Mouse (Mus musculus) neural tube, embryonic 11.5 days (tissue): ENCODE measurements around the gene Clybl. TPM values are rescaled to one million over a fixed set of nuclear protein-coding genes. Genes with fewer than 3 reads are reported as not detected.
A peak's percentile ranks its signal among the peaks of the same experiment; 100 is the strongest.

Experiments used
- ATAC-seq: fragments of 200-750 bp; cut with Nextera tagmentation; 2 replicates; pipeline ENCODE4 v1.8.0; 2017; ENCODE audit warnings: moderate number of reproducible peaks, mild to moderate bottlenecking, moderate TSS enrichment, moderate library complexity; ENCODE audit not compliant: insufficient read depth, low FRiP score, low TSS enrichment
- DNase-seq: peaks from one replicate; pipeline ENCODE4 v3.0.0-alpha.2; 2015; ENCODE audit warnings: low spot score
- H3K27ac ChIP-seq: fragments of 300-500 bp; sonication (generic); 2 replicates; pipeline ENCODE4 v1.5.1; 2014; ENCODE audit warnings: low read depth, mild to moderate bottlenecking, low read length
- H3K27me3 ChIP-seq: fragments of 300-500 bp; sonication (generic); 2 replicates; pipeline ENCODE4 v1.6.1; 2014; ENCODE audit warnings: mild to moderate bottlenecking, low read length, mixed read lengths; ENCODE audit not compliant: control insufficient read depth, insufficient read depth
- H3K36me3 ChIP-seq: fragments of 300-500 bp; sonication (generic); 2 replicates; pipeline ENCODE4 v1.6.1; 2014; ENCODE audit warnings: mild to moderate bottlenecking, low read length, moderate library complexity, mixed read lengths; ENCODE audit not compliant: control insufficient read depth, insufficient read depth
- H3K4me1 ChIP-seq: fragments of 300-500 bp; sonication (generic); 2 replicates; pipeline ENCODE4 v1.6.1; 2014; ENCODE audit warnings: low read length, mixed read lengths; ENCODE audit not compliant: control insufficient read depth, insufficient read depth
- H3K4me2 ChIP-seq: fragments of 300-500 bp; sonication (generic); 2 replicates; pipeline ENCODE4 v1.6.1; 2014; ENCODE audit warnings: low read depth, mild to moderate bottlenecking, moderate library complexity
- H3K4me3 ChIP-seq: fragments of 300-500 bp; sonication (generic); 2 replicates; pipeline ENCODE4 v1.5.1; 2014; ENCODE audit warnings: low read depth, low read length
- H3K9ac ChIP-seq: fragments of 300-500 bp; sonication (generic); 2 replicates; pipeline ENCODE4 v1.6.1; 2014; ENCODE audit warnings: mild to moderate bottlenecking, low read length
- H3K9me3 ChIP-seq: fragments of 300-500 bp; sonication (generic); 2 replicates; pipeline ENCODE4 v1.6.1; 2016; ENCODE audit warnings: low read length; ENCODE audit not compliant: control insufficient read depth
- WGBS: fragments of 180-500 bp; shearing (Covaris S2); extraction: QIAGEN DNeasy Blood & Tissue Kit; methylation state at CpG from one replicate; pipeline ENCODE4 v1.1.7; 2014; 5-methylcytosine and 5-hydroxymethylcytosine counted together
- polyA plus RNA-seq: library from polyadenylated mRNA; unstranded; fragments of >200 nt; fragmentation: Nextera tagmentation; extraction: Ambion mirVana; gene quantifications from 2 replicates; pipeline ENCODE4 v1.2.1, GENCODE M21; 2014

Gene Clybl
- polyA plus RNA-seq, 1 experiment from 2014 or later: 19.2 TPM

GRCm38 (mm10) chr14:122450496-122451382 lies 269.2 kb downstream of the Clybl start, which contains the start of gene Gm5089:
Gene Gm5089 (minus strand): TSS chr14:122451115.
- Histone ChIP-seq H3K4me1 (peaks cover 23% of the 10 kb centered on the region), H3K27ac (peak within 1 kb of the TSS; percentile 62), H3K36me3 (no peaks in the 10 kb centered on the region), H3K27me3 (peaks cover 44% of the 10 kb centered on the region), H3K9me3 (no peaks in the 10 kb centered on the region), H3K4me2 (peak within 1 kb of the TSS; percentile 73), H3K9ac (peak within 1 kb of the TSS; percentile 67), H3K4me3 (peak within 1 kb of the TSS; percentile 37)
- DNase-seq (peak; percentile 63), ATAC-seq (0 out of 2 replicates have a peak, but pooled peaks have one; percentile 1)
- under 1% methylated on average over 55 of the region's 59 CpGs for WGBS

DNA sequence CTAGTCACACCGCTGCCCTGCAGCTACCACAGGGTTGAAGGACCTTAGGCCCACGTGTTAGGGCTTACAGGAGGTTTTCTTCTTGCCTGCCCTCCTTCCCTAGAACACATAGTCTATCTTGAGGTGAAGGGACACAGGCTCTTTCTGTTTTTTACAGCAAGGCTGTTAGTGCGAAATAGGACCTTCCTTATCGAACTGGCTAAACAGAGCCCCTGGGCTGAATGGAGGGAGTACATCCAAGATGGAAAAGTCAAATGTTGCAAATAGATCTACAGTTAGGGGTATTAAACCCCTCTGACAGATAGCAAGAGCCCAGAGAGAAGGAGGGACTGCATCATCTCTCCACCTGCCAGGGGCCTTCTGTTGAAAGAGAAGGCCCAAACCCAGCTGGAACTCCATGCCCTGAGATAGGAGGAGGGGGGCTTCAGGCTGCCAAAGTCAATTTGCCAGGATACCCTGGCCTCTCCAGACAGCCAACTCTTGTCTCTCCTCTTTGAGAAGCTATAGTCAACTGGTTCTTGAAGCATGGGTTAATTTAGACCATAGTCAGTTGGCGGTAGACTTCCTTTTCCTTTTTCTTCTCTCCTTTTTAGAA lies 270.1 kb downstream of the Clybl start:
- H3K4me2 ChIP-seq: peak overlapping the region; percentile 73
- H3K9ac ChIP-seq: no peak overlapping the region
- no peaks in the 10 kb centered on the region for H3K9me3 ChIP-seq
- H3K4me1 ChIP-seq: peaks cover 23% of the 10 kb centered on the region
- H3K27ac ChIP-seq: no peak overlapping the region
- 59% methylated on average over 5 of the region's 5 CpGs for WGBS
- H3K36me3 ChIP-seq: no peaks in the 10 kb centered on the region
- DNase-seq: no peak
- no peak for ATAC-seq
- no peak overlapping the region for H3K4me3 ChIP-seq
- H3K27me3 ChIP-seq: peaks cover 44% of the 10 kb centered on the region

Other genes with a start within 250 kb of the Clybl start
- 3.3 and 3.5 TPM in 2 replicates for gene Gpr183, start 216.5 kb upstream of the Clybl start, polyA plus RNA-seq
- not detected in 2 replicates for gene Timm8a2, start 147.0 kb upstream of the Clybl start, polyA plus RNA-seq
- gene Tm9sf2, start 74.7 kb upstream of the Clybl start, polyA plus RNA-seq: 132 and 136 TPM in 2 replicates